Mouse (Mus musculus) G1E (cell line): Measurements from ENCODE around the gene Oat. TPM values are rescaled to one million over a fixed set of nuclear protein-coding genes. Genes with fewer than 3 reads are reported as not detected.

Source experiments
- ATAC-seq: 2 replicates; pipeline ENCODE4 v1.8.0; 2016; ENCODE audit warnings: mild to moderate bottlenecking; ENCODE audit not compliant: insufficient number of reproducible peaks, poor library complexity, low FRiP score, severe bottlenecking; ENCODE audit errors: extremely low read depth
- DNase-seq: peaks from one replicate; pipeline ENCODE4 v3.0.0; 2012; ENCODE audit warnings: low spot score
- H3K27me3 ChIP-seq: 2 replicates; pipeline ENCODE4 v1.6.1; 2012; ENCODE audit warnings: mild to moderate bottlenecking, low read length, inconsistent platforms; ENCODE audit not compliant: insufficient read depth
- H3K36me3 ChIP-seq: replicated peaks from 2 replicates; pipeline ENCODE3; 2012; ENCODE audit warnings: mild to moderate bottlenecking, inconsistent platforms
- H3K4me1 ChIP-seq: 2 replicates; pipeline ENCODE4 v1.6.1; 2012; ENCODE audit warnings: low read depth, low read length, inconsistent platforms, mixed read lengths; ENCODE audit not compliant: insufficient read depth
- H3K4me3 ChIP-seq: 2 replicates; pipeline ENCODE4 v1.5.1; 2012; ENCODE audit warnings: low read depth, mild to moderate bottlenecking, inconsistent platforms, low read length, moderate library complexity, mixed read lengths
- H3K9me3 ChIP-seq: replicated peaks from 2 replicates; pipeline ENCODE4 v1.6.1; 2012; ENCODE audit warnings: inconsistent platforms
- CTCF ChIP-seq: IDR thresholded peaks from 2 replicates; pipeline ENCODE4 v1.5.1; 2012; ENCODE audit warnings: low read depth, low read length, inconsistent platforms, mixed read lengths
- GATA1 ChIP-seq: IDR thresholded peaks from 2 replicates; pipeline ENCODE4 v1.6.1; 2012; ENCODE audit warnings: borderline replicate concordance, low read length, inconsistent platforms, mixed read lengths
- GATA2 ChIP-seq: IDR thresholded peaks from 2 replicates; pipeline ENCODE4 v1.6.1; 2012; ENCODE audit warnings: low read depth, low read length, inconsistent platforms, borderline replicate concordance
- POLR2AphosphoS5 ChIP-seq: IDR thresholded peaks from 2 replicates; pipeline ENCODE4 v1.6.1; 2012; ENCODE audit warnings: low read depth, low read length, inconsistent platforms; ENCODE audit not compliant: insufficient replicate concordance
- TAL1 ChIP-seq: conservative IDR thresholded peaks from 2 replicates; pipeline ENCODE4 v1.6.1; 2012; ENCODE audit warnings: low read depth, low read length, inconsistent platforms, mixed read lengths
- polyA plus RNA-seq: library from polyadenylated mRNA; stranded (reverse); fragments of >175 nt; gene quantifications from 2 replicates; pipeline ENCODE4 v1.2.3, GENCODE M21; 2012
- total RNA-seq, 2 experiments: library from RNA; stranded (forward) in 1 of 2; stranded (reverse) in 1 of 2; fragments of 200-1000 nt in 1 of 2; fragments of >200 nt in 1 of 2; fragmentation: Nextera tagmentation in 1 of 2; gene quantifications; 2 replicates each; pipeline ENCODE4 v1.2.3; 2014 to 2017

Oat gene
- total and polyA plus RNA-seq, 3 experiments = 2.5 to 109 (median 72.4) TPM

GRCm38 (mm10) chr7:132540597-132540996 is 35.6 kb downstream of the Oat start:
- no peaks in the 10 kb centered on the region for H3K36me3 ChIP-seq
- no peaks in the 10 kb centered on the region for H3K27me3 ChIP-seq
- H3K9me3 ChIP-seq = no peaks in the 10 kb centered on the region
- DNase-seq = no peak
- ATAC-seq = no peak
- no peak for TF ChIP-seq CTCF
- no peak for TF ChIP-seq GATA1
- TF ChIP-seq GATA2 = no peak
- TF ChIP-seq TAL1 = no peak
- TF ChIP-seq POLR2AphosphoS5 = no peak
- H3K4me3 ChIP-seq = no peak overlapping the region
- no peaks in the 10 kb centered on the region for H3K4me1 ChIP-seq

- TF ChIP-seq POLR2AphosphoS5 (no peak), GATA1 (no peak), TAL1 (no peak), GATA2 (no peak), CTCF (no peak)
- H3K4me1 ChIP-seq = no peaks in the 10 kb centered on the region
- H3K4me3 ChIP-seq = no peak overlapping the region
- no peaks in the 10 kb centered on the region for H3K27me3 ChIP-seq
- ATAC-seq (no peak), DNase-seq (no peak)
- H3K9me3 ChIP-seq = no peaks in the 10 kb centered on the region
- no peaks in the 10 kb centered on the region for H3K36me3 ChIP-seq
Observed at GRCm38 (mm10) chr7:132529206-132529605, 47.0 kb downstream of the Oat start.

- H3K36me3 ChIP-seq = no peaks in the 10 kb centered on the region
- H3K4me1 ChIP-seq = no peaks in the 10 kb centered on the region
- ATAC-seq = no peak
- H3K4me3 ChIP-seq = no peak overlapping the region
- no peaks in the 10 kb centered on the region for H3K27me3 ChIP-seq
- no peak for TF ChIP-seq CTCF
- TF ChIP-seq GATA2 = no peak
- TF ChIP-seq TAL1 = no peak
- TF ChIP-seq GATA1 = no peak
- H3K9me3 ChIP-seq = no peaks in the 10 kb centered on the region
- DNase-seq = no peak
Observed at GRCm38 (mm10) chr7:132513419-132513982, 62.7 kb downstream of the Oat start.

- Histone ChIP-seq H3K36me3 (no peaks in the 10 kb centered on the region), H3K4me3 (no peak overlapping the region), H3K9me3 (no peaks in the 10 kb centered on the region), H3K4me1 (no peaks in the 10 kb centered on the region), H3K27me3 (no peaks in the 10 kb centered on the region)
- TF ChIP-seq CTCF (no peak), GATA2 (no peak), TAL1 (no peak), GATA1 (no peak), POLR2AphosphoS5 (no peak)
- ATAC-seq = no peak
- no peak for DNase-seq
Observed at GRCm38 (mm10) chr7:132509110-132509509, 67.1 kb downstream of the Oat start.

Other genes with a start within 250 kb of the Oat start
- gene Nkx1-2, start 23.2 kb upstream of the Oat start, total RNA-seq (2014; fragmentation: Nextera tagmentation) = not detected in 2 replicates
- 0.11 TPM in 1 of 2 replicates, not detected in the other for gene Nkx1-2, start 23.2 kb upstream of the Oat start, total RNA-seq (2017)
- not detected in 2 replicates for gene Nkx1-2, start 23.2 kb upstream of the Oat start, polyA plus RNA-seq
- gene Lhpp, start 34.2 kb upstream of the Oat start, total RNA-seq (2014; fragmentation: Nextera tagmentation) = not detected in 2 replicates
- gene Lhpp, start 34.2 kb upstream of the Oat start, total RNA-seq (2017) = 0.11 and 0.35 TPM in 2 replicates
- 0.07 and 0.10 TPM in 2 replicates for gene Lhpp, start 34.2 kb upstream of the Oat start, polyA plus RNA-seq
- 27.1 and 63.6 TPM in 2 replicates for gene Fam53b, start 237.5 kb upstream of the Oat start, total RNA-seq (2014; fragmentation: Nextera tagmentation)
- gene Fam53b, start 237.5 kb upstream of the Oat start, total RNA-seq (2017) = 15.0 and 22.1 TPM in 2 replicates
- gene Fam53b, start 237.5 kb upstream of the Oat start, polyA plus RNA-seq = 23.8 and 24.6 TPM in 2 replicates